Mouse (Mus musculus) T-cell, adult 2 months (primary cell): ENCODE measurements around the gene Hsf2bp.
"Not testable (repeated sequence)": the region's sequence is repeated elsewhere in the genome, so short reads cannot be mapped to it uniquely, and the experiment has no call there.

ENCODE experiments used
- DNase-seq: peaks from one replicate; pipeline ENCODE4 v3.0.0; 2022; ENCODE audit warnings: low spot score

Hsf2bp gene

GRCm38 (mm10) chr17:32035609-32036508, at the start of gene Hsf2bp, which contains the start of gene Rrp1b:
Gene Hsf2bp, minus strand, starts transcription at chr17:32036349.
Gene Rrp1b, plus strand, starts transcription at chr17:32036100.
- peak; percentile 73 for DNase-seq

- no peak for DNase-seq
Measured at GRCm38 (mm10) chr17:32083351-32083750, 47.2 kb upstream of the Hsf2bp start.

- DNase-seq: peak; percentile 26
Measured at GRCm38 (mm10) chr17:32075164-32075563, 39.0 kb upstream of the Hsf2bp start.

GRCm38 (mm10) chr17:32074658-32075057, 38.5 kb upstream of the Hsf2bp start:
- DNase-seq: no peak

- peak; percentile 75 for DNase-seq
Measured at GRCm38 (mm10) chr17:32073359-32073758, 37.2 kb upstream of the Hsf2bp start.

GRCm38 (mm10) chr17:32068810-32069209, 32.7 kb upstream of the Hsf2bp start:
- DNase-seq: no peak

GRCm38 (mm10) chr17:32068381-32068780, 32.2 kb upstream of the Hsf2bp start:
- no peak for DNase-seq

- no peak for DNase-seq
Measured at GRCm38 (mm10) chr17:32067541-32067940, 31.4 kb upstream of the Hsf2bp start.

- DNase-seq: not testable (repeated sequence)
Measured at GRCm38 (mm10) chr17:32064762-32065161, 28.6 kb upstream of the Hsf2bp start.

- DNase-seq: no peak
Measured at GRCm38 (mm10) chr17:32063654-32064053, 27.5 kb upstream of the Hsf2bp start.

- DNase-seq: no peak
Measured at GRCm38 (mm10) chr17:32061219-32061618, 25.1 kb upstream of the Hsf2bp start.

GRCm38 (mm10) chr17:32059084-32059483, 22.9 kb upstream of the Hsf2bp start:
- DNase-seq: no peak

- no peak for DNase-seq
Measured at GRCm38 (mm10) chr17:32057843-32058242, 21.7 kb upstream of the Hsf2bp start.

GRCm38 (mm10) chr17:32053677-32054076, 17.5 kb upstream of the Hsf2bp start:
- peak; percentile 57 for DNase-seq

- no peak for DNase-seq
Measured at GRCm38 (mm10) chr17:32052237-32053080, 16.3 kb upstream of the Hsf2bp start.

- DNase-seq: no peak
Measured at GRCm38 (mm10) chr17:32050609-32051008, 14.5 kb upstream of the Hsf2bp start.

GRCm38 (mm10) chr17:32049914-32050313, 13.8 kb upstream of the Hsf2bp start:
- DNase-seq: no peak

GRCm38 (mm10) chr17:32048351-32048750, 12.2 kb upstream of the Hsf2bp start:
- DNase-seq: no peak

GRCm38 (mm10) chr17:32046541-32046940, 10.4 kb upstream of the Hsf2bp start:
- no peak for DNase-seq

- DNase-seq: no peak
Measured at GRCm38 (mm10) chr17:32040263-32040662, 4.1 kb upstream of the Hsf2bp start.

- DNase-seq: no peak
Measured at GRCm38 (mm10) chr17:32036509-32037438, 625 bp upstream of the Hsf2bp start.

- no peak for DNase-seq
Measured at GRCm38 (mm10) chr17:32034322-32034721, 1.8 kb downstream of the Hsf2bp start.
